In the genomic region with DNA sequence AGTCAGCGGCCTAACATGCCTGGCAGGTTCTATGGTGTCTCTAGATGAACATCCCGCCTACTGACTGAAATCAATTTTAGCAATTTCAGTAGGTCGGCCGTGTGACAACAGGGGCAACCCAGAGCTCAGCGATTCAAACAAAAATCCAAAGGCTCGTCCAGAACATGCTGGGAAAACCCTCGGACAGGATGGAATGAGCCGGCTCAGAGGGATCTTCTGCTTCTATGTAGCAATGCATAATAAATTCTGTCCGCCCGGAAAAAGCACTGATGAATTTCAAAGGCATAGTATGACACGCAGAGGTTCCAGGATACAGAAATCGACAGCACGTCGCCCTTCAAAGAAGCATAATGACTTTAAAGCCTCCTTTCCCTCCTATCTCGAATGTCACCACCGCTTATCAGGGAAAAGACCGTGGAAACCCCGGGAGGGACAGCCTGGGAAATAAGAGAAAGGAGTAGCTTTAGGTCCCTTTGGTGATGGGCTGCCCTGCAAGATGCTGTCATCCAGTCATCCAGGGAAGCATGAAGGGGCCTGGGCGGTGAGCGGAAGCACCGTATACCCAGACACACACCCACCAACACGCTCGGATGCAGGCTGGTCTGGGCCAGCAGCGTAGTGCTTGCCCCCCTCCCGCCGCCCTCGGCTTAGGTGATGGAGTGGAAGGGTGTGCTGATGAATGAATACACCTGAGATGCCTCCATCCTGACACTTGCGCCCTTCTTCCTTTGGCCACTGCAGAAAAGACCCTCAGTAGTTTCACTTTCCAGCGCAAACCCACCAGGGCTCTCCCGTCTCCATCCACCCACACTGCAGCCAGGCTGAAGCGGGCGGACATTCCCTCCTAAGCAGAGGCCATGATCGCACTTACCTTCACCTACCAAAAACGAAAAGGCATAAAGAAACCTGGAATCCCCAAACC, we compare ENCODE assay signal across 8 mouse cellular contexts. TPM values are rescaled to one million over a fixed set of nuclear protein-coding genes. Genes with fewer than 3 reads are reported as not detected.
A peak's percentile ranks its signal among the peaks of the same experiment; 100 is the strongest.
DNase-seq lines count a peak whose midpoint lies in the region; ATAC-seq and TF ChIP-seq lines count a peak whose summit lies in the region.

No protein-coding gene starts in this region.

- H3K4me3 ChIP-seq in kidney, adult 2 months (ENCODE audit: insufficient read depth, low read depth, low read length): peak overlapping the region; percentile 84
- H3K4me3 ChIP-seq in brown adipose tissue, adult 24 weeks (ENCODE audit: insufficient read depth, low read depth, low read length): peak overlapping the region; percentile 85
- H3K4me3 ChIP-seq in erythroblast, embryonic 14.5 days (replicated peaks): peak overlapping the region; percentile 89
- H3K4me3 ChIP-seq in hindbrain, embryonic 16.5 days (ENCODE audit: low read length): peak overlapping the region; percentile 65
- peak overlapping the region; percentile 88 for H3K4me3 ChIP-seq in liver, embryonic 12.5 days

- WGBS in kidney, adult 2 months: 3% methylated on average over 34 of the region's 34 CpGs
- under 1% methylated on average over 34 of the region's 34 CpGs for WGBS in hindbrain, embryonic 16.5 days
- WGBS in liver, embryonic 12.5 days (ENCODE audit: insufficient replicate concordance): 2% methylated on average over 34 of the region's 34 CpGs

- H3K4me1 ChIP-seq in kidney, adult 2 months (ENCODE audit: control insufficient read depth, insufficient read depth, low read length): peaks cover 2% of the 10 kb centered on the region; the same call in 1 of the 2 replicates
- peaks cover 20% of the 10 kb centered on the region for H3K4me1 ChIP-seq in brown adipose tissue, adult 24 weeks (ENCODE audit: control insufficient read depth, insufficient read depth, insufficient read length, low read length)
- H3K4me1 ChIP-seq in erythroblast, embryonic 14.5 days (ENCODE audit: control insufficient read depth): peaks cover 61% of the 10 kb centered on the region
- H3K4me1 ChIP-seq in hindbrain, embryonic 16.5 days (ENCODE audit: control insufficient read depth, insufficient read depth, low read depth, low read length): peaks cover 23% of the 10 kb centered on the region
- peaks cover 52% of the 10 kb centered on the region for H3K4me1 ChIP-seq in liver, embryonic 12.5 days

- peak overlapping the region; percentile 79 for H3K9ac ChIP-seq in hindbrain, embryonic 16.5 days (ENCODE audit: low read depth, low read length)
- H3K9ac ChIP-seq in liver, embryonic 12.5 days: peak overlapping the region; percentile 94

- TF ChIP-seq POLR2A in kidney, adult 2 months (IDR thresholded peaks at IDR 0.05; ENCODE audit: low read depth, low read length): no peak

- no peak for DNase-seq in kidney, adult 2 months
- DNase-seq in kidney, adult 9 months: no peak
- peak; percentile 34 to 46 for DNase-seq in natural killer cell, adult 2 months (ENCODE audit: low spot score in 2 of 2)
- DNase-seq in testis, postnatal 10 days (ENCODE audit: low spot score): peak; percentile 56

- no peak for TF ChIP-seq CTCF in kidney, adult 2 months (conservative IDR thresholded peaks at IDR 0.05; ENCODE audit: insufficient read depth, insufficient read length, low read depth, low read length)

- no peaks in the 10 kb centered on the region for H3K36me3 ChIP-seq in kidney, adult 2 months (ENCODE audit: control insufficient read depth, insufficient read depth, low read length)
- H3K36me3 ChIP-seq in erythroblast, embryonic 14.5 days (ENCODE audit: control insufficient read depth): peaks cover 25% of the 10 kb centered on the region
- H3K36me3 ChIP-seq in hindbrain, embryonic 16.5 days (ENCODE audit: control insufficient read depth, insufficient read depth, low read length): no peaks in the 10 kb centered on the region
- H3K36me3 ChIP-seq in liver, embryonic 12.5 days: peaks cover 5% of the 10 kb centered on the region

- H3K27me3 ChIP-seq in kidney, adult 2 months (replicated peaks; ENCODE audit: control insufficient read depth, insufficient read depth, low read length): no peaks in the 10 kb centered on the region
- no peaks in the 10 kb centered on the region for H3K27me3 ChIP-seq in erythroblast, embryonic 14.5 days (ENCODE audit: control insufficient read depth)
- H3K27me3 ChIP-seq in hindbrain, embryonic 16.5 days (replicated peaks; ENCODE audit: control insufficient read depth, insufficient read depth, low read length): no peaks in the 10 kb centered on the region
- H3K27me3 ChIP-seq in liver, embryonic 12.5 days (replicated peaks): no peaks in the 10 kb centered on the region

- no peaks in the 10 kb centered on the region for H3K9me3 ChIP-seq in erythroblast, embryonic 14.5 days (ENCODE audit: control insufficient read depth, low read length)
- no peaks in the 10 kb centered on the region for H3K9me3 ChIP-seq in hindbrain, embryonic 16.5 days (ENCODE audit: control insufficient read depth, low read length)
- H3K9me3 ChIP-seq in liver, embryonic 12.5 days (replicated peaks): no peaks in the 10 kb centered on the region

- H3K4me2 ChIP-seq in hindbrain, embryonic 16.5 days (ENCODE audit: low read length): peak overlapping the region; percentile 61
- H3K4me2 ChIP-seq in liver, embryonic 12.5 days: peak overlapping the region; percentile 90

- H3K27ac ChIP-seq in kidney, adult 2 months (ENCODE audit: insufficient read depth, low read depth, low read length): peak overlapping the region; percentile 36
- H3K27ac ChIP-seq in brown adipose tissue, adult 24 weeks (replicated peaks; ENCODE audit: low read depth, low read length): peak overlapping the region; percentile 77
- H3K27ac ChIP-seq in hindbrain, embryonic 16.5 days (ENCODE audit: low read depth, low read length): peak overlapping the region; percentile 86
- peak overlapping the region; percentile 98 for H3K27ac ChIP-seq in liver, embryonic 12.5 days

- peak; percentile 43 for ATAC-seq in hindbrain, embryonic 16.5 days
- peak; percentile 25 for ATAC-seq in liver, embryonic 12.5 days

RNA-seq across cellular contexts. Expression of gene Sorbs1, which starts 0.8 kb away (rescaled TPM):
- 43.5 and 52.5 TPM in 2 replicates for polyA plus RNA-seq in kidney, adult 2 months (2012; rRNA removed)
- 254 and 431 TPM in 2 replicates for polyA plus RNA-seq in brown adipose tissue, adult 24 weeks (2012; ENCODE audit: insufficient read depth, insufficient read length, missing spikeins)
- polyA plus RNA-seq in erythroblast, embryonic 14.5 days (2012): 2.4 TPM in 2 replicates
- 83.6 and 101 TPM in 2 replicates for polyA plus RNA-seq in hindbrain, embryonic 16.5 days (2015; fragmentation: Nextera tagmentation; extraction: Ambion mirVana)
- 34.3 and 35.1 TPM in 2 replicates for polyA plus RNA-seq in liver, embryonic 12.5 days (2016; fragmentation: Nextera tagmentation; extraction: Ambion mirVana)

Comparison
In these comparisons a context has a peak if more than half of its experiments do, and no peak if none do; other contexts are left out.
1. DNase-seq: peak in natural killer cell, adult 2 months (2 of 2) and testis, postnatal 10 days (single experiment); none in kidney, adult 2 months (single experiment) and kidney, adult 9 months (single experiment).
2. H3K27ac ChIP-seq: peak in every context shown above with its lines; median percentile 98 in liver, embryonic 12.5 days; 86 in hindbrain, embryonic 16.5 days; 77 in brown adipose tissue, adult 24 weeks; 36 in kidney, adult 2 months.
3. RNA of gene Sorbs1, which starts 0.8 kb away (polyA plus RNA-seq): 254 to 431 TPM in brown adipose tissue, adult 24 weeks, 83.6 to 101 TPM in hindbrain, embryonic 16.5 days, 43.5 to 52.5 TPM in kidney, adult 2 months and 34.3 to 35.1 TPM in liver, embryonic 12.5 days; 2.4 TPM in erythroblast, embryonic 14.5 days; every median in the first group is over 10 times any median in the second.
4. Peak in every context shown above with its lines, with median percentiles within 50 percentile points of each other: H3K4me3 ChIP-seq.